Mouse (Mus musculus): Measurements from ENCODE around the gene Bglap. TPM values are rescaled to one million over a fixed set of nuclear protein-coding genes. Genes with fewer than 3 reads are reported as not detected.

Gene Bglap
- total and polyA plus RNA-seq, 3 experiments = not detected

DNA sequence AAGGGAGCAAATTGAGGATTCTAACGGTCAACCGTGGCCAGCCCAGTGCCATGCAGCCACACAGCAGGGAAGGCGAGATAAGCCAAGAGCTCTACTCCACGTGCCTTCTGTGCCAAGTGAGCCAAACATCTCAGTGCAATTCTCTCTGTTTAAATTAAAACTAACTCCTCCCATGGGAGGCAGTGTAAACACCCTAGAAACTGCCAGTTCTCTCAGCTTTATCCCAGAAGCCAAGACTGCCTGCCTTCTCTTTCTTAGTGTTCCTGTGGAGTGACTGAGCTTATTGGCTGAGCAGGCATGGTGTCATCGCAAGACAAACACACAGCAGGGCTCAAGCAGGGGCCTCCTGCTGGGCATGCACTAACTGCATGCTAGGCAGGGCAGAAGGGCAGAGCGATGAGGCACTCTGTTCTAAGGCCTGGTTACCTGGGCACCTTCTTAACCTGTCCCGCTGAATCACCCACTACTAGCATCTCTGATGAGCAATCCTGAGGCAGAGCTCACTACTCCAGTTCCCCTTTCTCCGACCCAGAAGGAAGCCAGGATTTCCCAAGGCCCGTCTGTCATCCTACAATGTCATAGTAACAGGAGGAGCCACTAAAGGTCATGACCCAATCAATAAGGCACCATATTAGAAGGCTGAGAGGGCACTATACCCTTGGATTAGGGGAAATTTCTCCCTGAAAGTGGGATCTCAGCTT lies 37.9 kb upstream of the Bglap start:
- peaks cover 5 to 32% of the 10 kb centered on the region in 2 experiments; a peak in 3 of 4 replicates for H3K4me1 ChIP-seq (ENCODE audit: control insufficient read depth in 1 of 2, insufficient read depth in 2 of 2)
- no peak overlapping the region for H3K9ac ChIP-seq (ENCODE audit: insufficient read depth, low read depth)
- TF ChIP-seq RCOR1 (conservative IDR thresholded peaks at IDR 0.05; ENCODE audit: low read depth, low read length) (no peak), MYC (IDR thresholded peaks at IDR 0.05; ENCODE audit: low read depth, low read length) (no peak), MEF2A (IDR thresholded peaks at IDR 0.05; ENCODE audit: borderline replicate concordance, low read depth, low read length) (no peak), HCFC1 (IDR thresholded peaks at IDR 0.05; ENCODE audit: low read depth, low read length) (no peak), POLR2AphosphoS2 (IDR thresholded peaks at IDR 0.05; ENCODE audit: low read depth, low read length) (no peak), NELFE (IDR thresholded peaks at IDR 0.05; ENCODE audit: low read depth, low read length) (no peak), GABPA (IDR thresholded peaks at IDR 0.05; ENCODE audit: insufficient replicate concordance, low read depth, low read length) (no peak), SIN3A (IDR thresholded peaks at IDR 0.05; ENCODE audit: low read length) (no peak), IRF4 (IDR thresholded peaks at IDR 0.05; ENCODE audit: low read depth, low read length) (no peak), ZC3H11A (IDR thresholded peaks at IDR 0.05; ENCODE audit: low read depth, low read length) (no peak), USF2 (conservative IDR thresholded peaks at IDR 0.05; ENCODE audit: low read depth, low read length) (no peak), SMC3 (IDR thresholded peaks at IDR 0.05; ENCODE audit: low read depth, low read length) (no peak), TBP (conservative IDR thresholded peaks at IDR 0.05; ENCODE audit: low read depth, low read length) (no peak), USF1 (IDR thresholded peaks at IDR 0.05; ENCODE audit: low read depth, low read length) (no peak), TCF12 (IDR thresholded peaks at IDR 0.05; ENCODE audit: low read depth, low read length) (no peak), POLR2A (IDR thresholded peaks at IDR 0.05; ENCODE audit: low read depth, low read length) (no peak), JUN (IDR thresholded peaks at IDR 0.05; ENCODE audit: insufficient read depth, low read depth, low read length) (no peak)
- H3K27ac ChIP-seq (ENCODE audit: insufficient read depth, low read depth) = no peak overlapping the region
- no peak overlapping the region for H3K4me2 ChIP-seq (ENCODE audit: insufficient read depth, low read depth, poor library complexity, severe bottlenecking)
- dilution Hi-C loops (cut with MboI; ENCODE audit: extremely low pct_ligation_motif_present, extremely low pct_unique_long_range_greater_than_20kb, low sequenced_read_pairs) = no loop called here
- H3K36me3 ChIP-seq (replicated peaks in 1 of 2; ENCODE audit: control insufficient read depth in 1 of 2, insufficient read depth in 1 of 2, low read length in 1 of 2) = peaks cover 35 to 53% of the 10 kb centered on the region in 2 experiments
- in situ Hi-C loops (cut with MboI; ENCODE audit: low pct_ligation_motif_present, low pct_unique_long_range_greater_than_20kb, low sequenced_read_pairs) = no loop called here
- no peaks in the 10 kb centered on the region for H3K27me3 ChIP-seq (replicated peaks)
- no peaks in the 10 kb centered on the region for H3K9me3 ChIP-seq (replicated peaks; ENCODE audit: low read length)
- H3K79me2 ChIP-seq (replicated peaks; ENCODE audit: control insufficient read depth, extremely low read depth, insufficient read depth, poor library complexity, severe bottlenecking) = peaks cover 16% of the 10 kb centered on the region
- no peak for DNase-seq (ENCODE audit: extremely low read depth)
- H3K4me3 ChIP-seq (replicated peaks in 1 of 3; ENCODE audit: low read depth in 2 of 3, low read length in 2 of 3, poor library complexity in 1 of 3) = no peak overlapping the region

DNA sequence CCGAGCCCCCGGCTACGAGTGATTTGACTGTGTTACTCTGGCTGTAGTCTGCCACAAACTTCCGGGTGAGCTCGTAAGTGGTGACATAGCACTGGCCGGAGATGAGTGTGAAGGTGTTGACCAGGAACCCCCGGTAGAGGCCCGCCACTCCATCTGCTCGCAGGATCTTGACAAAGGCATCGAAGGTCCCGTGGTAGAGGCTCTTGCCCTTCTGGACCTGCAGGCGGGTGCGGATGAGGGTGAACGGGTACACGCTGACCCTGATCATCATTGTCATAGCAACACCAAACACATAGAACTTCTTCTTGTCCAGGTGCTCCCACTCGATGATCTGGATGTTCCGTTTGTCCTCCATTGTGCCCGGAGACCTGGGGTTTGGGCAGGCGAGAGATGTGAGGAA lies 36.5 kb upstream of the Bglap start:
- Histone ChIP-seq H3K4me3 (replicated peaks in 1 of 3; ENCODE audit: low read depth in 2 of 3, low read length in 2 of 3, poor library complexity in 1 of 3) (no peak overlapping the region), H3K27me3 (replicated peaks) (no peaks in the 10 kb centered on the region), H3K36me3 (replicated peaks in 1 of 2; ENCODE audit: control insufficient read depth in 1 of 2, insufficient read depth in 1 of 2, low read length in 1 of 2) (peaks cover 46 to 66% of the 10 kb centered on the region in 2 experiments), H3K4me2 (ENCODE audit: insufficient read depth, low read depth, poor library complexity, severe bottlenecking) (no peak overlapping the region), H3K27ac (ENCODE audit: insufficient read depth, low read depth) (no peak overlapping the region), H3K79me2 (replicated peaks; ENCODE audit: control insufficient read depth, extremely low read depth, insufficient read depth, poor library complexity, severe bottlenecking) (peaks cover 16% of the 10 kb centered on the region), H3K4me1 (ENCODE audit: control insufficient read depth in 1 of 2, insufficient read depth in 2 of 2) (peaks cover 5 to 29% of the 10 kb centered on the region in 2 experiments; a peak in 3 of 4 replicates), H3K9me3 (replicated peaks; ENCODE audit: low read length) (no peaks in the 10 kb centered on the region), H3K9ac (ENCODE audit: insufficient read depth, low read depth) (no peak overlapping the region)
- dilution Hi-C loops (cut with MboI; ENCODE audit: extremely low pct_ligation_motif_present, extremely low pct_unique_long_range_greater_than_20kb, low sequenced_read_pairs) = no loop called here
- no peak for DNase-seq (ENCODE audit: extremely low read depth)
- TF ChIP-seq MEF2A (IDR thresholded peaks at IDR 0.05; ENCODE audit: borderline replicate concordance, low read depth, low read length) (no peak), CHD2 (IDR thresholded peaks at IDR 0.05; ENCODE audit: low read length) (no peak), MAX (IDR thresholded peaks at IDR 0.05; ENCODE audit: low read length) (no peak), BHLHE40 (IDR thresholded peaks at IDR 0.05; ENCODE audit: low read depth, low read length) (no peak), NRF1 (IDR thresholded peaks at IDR 0.05; ENCODE audit: low read depth, low read length) (no peak), IRF4 (IDR thresholded peaks at IDR 0.05; ENCODE audit: low read depth, low read length) (no peak), USF1 (IDR thresholded peaks at IDR 0.05; ENCODE audit: low read depth, low read length) (no peak), ZMIZ1 (IDR thresholded peaks at IDR 0.05; ENCODE audit: low read depth, low read length) (no peak), POLR2AphosphoS2 (IDR thresholded peaks at IDR 0.05; ENCODE audit: low read depth, low read length) (no peak), TBP (conservative IDR thresholded peaks at IDR 0.05; ENCODE audit: low read depth, low read length) (no peak), PAX5 (IDR thresholded peaks at IDR 0.05; ENCODE audit: low read length) (no peak), SMC3 (IDR thresholded peaks at IDR 0.05; ENCODE audit: low read depth, low read length) (no peak), ZC3H11A (IDR thresholded peaks at IDR 0.05; ENCODE audit: low read depth, low read length) (no peak), MXI1 (IDR thresholded peaks at IDR 0.05; ENCODE audit: low read depth, low read length) (no peak), MYC (IDR thresholded peaks at IDR 0.05; ENCODE audit: low read depth, low read length) (no peak), E2F4 (IDR thresholded peaks at IDR 0.05; ENCODE audit: insufficient replicate concordance, low read depth, low read length) (no peak), GABPA (IDR thresholded peaks at IDR 0.05; ENCODE audit: insufficient replicate concordance, low read depth, low read length) (no peak), JUND (conservative IDR thresholded peaks at IDR 0.05; ENCODE audit: low read depth, low read length) (no peak)
- in situ Hi-C loops (cut with MboI; ENCODE audit: low pct_ligation_motif_present, low pct_unique_long_range_greater_than_20kb, low sequenced_read_pairs) = no loop called here

All from CH12.LX (cell line).